In the genomic region with DNA sequence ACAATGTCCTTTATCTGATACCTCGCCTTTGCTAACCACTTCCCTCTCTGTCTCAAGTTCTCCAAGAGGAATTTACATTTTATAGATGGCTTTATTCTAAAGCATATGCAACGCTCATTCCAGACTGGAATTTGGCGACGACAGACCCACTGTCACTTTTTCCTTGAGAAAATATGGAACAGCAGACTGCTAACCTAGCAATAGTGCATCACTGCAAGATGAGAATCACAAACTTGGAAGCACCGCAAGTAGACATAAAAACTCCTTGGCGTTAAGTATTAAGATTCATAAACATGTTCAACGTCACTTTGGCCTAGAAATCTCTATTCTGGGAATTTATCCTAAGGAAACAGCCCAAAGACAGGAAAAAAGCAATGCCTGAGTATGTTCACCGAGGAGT, we compare ENCODE assay signal across 21 mouse cellular contexts.
DNase-seq lines count a peak whose midpoint lies in the region; ATAC-seq and TF ChIP-seq lines count a peak whose summit lies in the region.
"Had no signal": no experiment of that assay in that cellular context is flagged by ENCODE, and none has a peak within 500 bp of the region (broad histone marks: within the 10 kb centered on the region; RNA-seq: fewer than 3 reads in every experiment).

No protein-coding gene starts in this region.

- no peaks in the 10 kb centered on the region for H3K9me3 ChIP-seq in forebrain, embryonic 15.5 days
- H3K9me3 ChIP-seq in forebrain, embryonic 11.5 days (ENCODE audit: control insufficient read depth, low read length): no peaks in the 10 kb centered on the region
- no peaks in the 10 kb centered on the region for H3K9me3 ChIP-seq in neural tube, embryonic 11.5 days (ENCODE audit: control insufficient read depth, low read length)
- no peaks in the 10 kb centered on the region for H3K9me3 ChIP-seq in neural tube, embryonic 15.5 days (replicated peaks)
- H3K9me3 ChIP-seq in forebrain, postnatal 0 days (ENCODE audit: low read length): no peaks in the 10 kb centered on the region
- no peaks in the 10 kb centered on the region for H3K9me3 ChIP-seq in midbrain, embryonic 16.5 days (replicated peaks; ENCODE audit: control insufficient read depth, low read length, poor library complexity, severe bottlenecking)
- H3K9me3 ChIP-seq: heart, embryonic 13.5 days had no signal

- 71% methylated on average over 8 of the region's 8 CpGs for WGBS in forebrain, embryonic 15.5 days
- 89% methylated on average over 8 of the region's 8 CpGs for WGBS in forebrain, embryonic 11.5 days
- 89% methylated on average over 8 of the region's 8 CpGs for WGBS in neural tube, embryonic 11.5 days
- 60% methylated on average over 8 of the region's 8 CpGs for WGBS in neural tube, embryonic 15.5 days
- 63% methylated on average over 8 of the region's 8 CpGs for WGBS in forebrain, postnatal 0 days
- WGBS in midbrain, embryonic 16.5 days: 69% methylated on average over 8 of the region's 8 CpGs

- 0 out of 2 replicates have a peak, but pooled peaks cover 4% of the 10 kb centered on the region for H3K4me1 ChIP-seq in forebrain, embryonic 15.5 days
- H3K4me1 ChIP-seq in forebrain, embryonic 11.5 days (replicated peaks; ENCODE audit: control insufficient read depth, insufficient read depth, low read length): 0 out of 2 replicates have a peak, but pooled peaks cover 2% of the 10 kb centered on the region
- H3K4me1 ChIP-seq in neural tube, embryonic 11.5 days (ENCODE audit: control insufficient read depth, insufficient read depth, low read length): no peaks in the 10 kb centered on the region
- peaks cover 10% of the 10 kb centered on the region; the same call in 1 of the 2 replicates for H3K4me1 ChIP-seq in neural tube, embryonic 15.5 days
- 0 out of 2 replicates have a peak, but pooled peaks cover 6% of the 10 kb centered on the region for H3K4me1 ChIP-seq in forebrain, postnatal 0 days (ENCODE audit: insufficient read depth)
- H3K4me1 ChIP-seq in midbrain, embryonic 16.5 days (ENCODE audit: control insufficient read depth, insufficient read depth, low read length): no peaks in the 10 kb centered on the region

- no peak for DNase-seq in forebrain, embryonic 11.5 days (ENCODE audit: low spot score)
- peak; percentile 5 for DNase-seq in neural tube, embryonic 11.5 days (ENCODE audit: low spot score)
- peak; percentile 70 for DNase-seq in forebrain, postnatal 0 days
- DNase-seq: adrenal gland, adult 8-10 months; adrenal gland, postnatal 25 days; cerebellum, adult 11-12 months; cerebellum, adult 8-10 months; cerebellum, postnatal 14 days; gastrocnemius, postnatal 10 days; heart, adult 18-20 months; heart, postnatal 14 days; heart, postnatal 4 days; kidney, adult 2 months had no signal

- H3K4me3 ChIP-seq in forebrain, embryonic 15.5 days: no peak overlapping the region
- no peak overlapping the region for H3K4me3 ChIP-seq in forebrain, embryonic 11.5 days (ENCODE audit: low read depth, low read length)
- H3K4me3 ChIP-seq in neural tube, embryonic 11.5 days (ENCODE audit: low read depth, low read length): no peak overlapping the region
- H3K4me3 ChIP-seq in neural tube, embryonic 15.5 days (replicated peaks): no peak overlapping the region
- H3K4me3 ChIP-seq in forebrain, postnatal 0 days (ENCODE audit: low read depth, low read length): no peak overlapping the region
- no peak overlapping the region for H3K4me3 ChIP-seq in midbrain, embryonic 16.5 days (ENCODE audit: low read depth, low read length)
- H3K4me3 ChIP-seq: heart, embryonic 13.5 days had no signal

- no peaks in the 10 kb centered on the region for H3K27me3 ChIP-seq in forebrain, embryonic 15.5 days
- no peaks in the 10 kb centered on the region for H3K27me3 ChIP-seq in forebrain, embryonic 11.5 days (ENCODE audit: control insufficient read depth, insufficient read depth, low read length)
- H3K27me3 ChIP-seq in neural tube, embryonic 11.5 days (ENCODE audit: control insufficient read depth, insufficient read depth, low read length): no peaks in the 10 kb centered on the region
- no peaks in the 10 kb centered on the region for H3K27me3 ChIP-seq in neural tube, embryonic 15.5 days (replicated peaks)
- H3K27me3 ChIP-seq in forebrain, postnatal 0 days (ENCODE audit: insufficient read depth, low read length): no peaks in the 10 kb centered on the region
- H3K27me3 ChIP-seq in midbrain, embryonic 16.5 days (ENCODE audit: control insufficient read depth, insufficient read depth, low read depth, low read length): no peaks in the 10 kb centered on the region
- H3K27me3 ChIP-seq: heart, embryonic 13.5 days had no signal

- no peak for TF ChIP-seq CTCF in forebrain, postnatal 0 days (IDR thresholded peaks at IDR 0.05; ENCODE audit: low read depth)

- H3K27ac ChIP-seq in forebrain, embryonic 15.5 days (replicated peaks): peak overlapping the region; percentile 44; the same call in 1 of the 2 replicates
- no peak overlapping the region for H3K27ac ChIP-seq in forebrain, embryonic 11.5 days (ENCODE audit: low read depth, low read length)
- H3K27ac ChIP-seq in neural tube, embryonic 11.5 days (ENCODE audit: low read depth, low read length): no peak overlapping the region
- H3K27ac ChIP-seq in neural tube, embryonic 15.5 days (replicated peaks): no peak overlapping the region
- H3K27ac ChIP-seq in forebrain, postnatal 0 days (ENCODE audit: low read depth, low read length): peak overlapping the region; percentile 64; the same call in 1 of the 2 replicates
- H3K27ac ChIP-seq in midbrain, embryonic 16.5 days (ENCODE audit: low read length): no peak overlapping the region
- H3K27ac ChIP-seq: heart, embryonic 13.5 days; hindbrain, embryonic 14.5 days had no signal

- no peak for ATAC-seq in forebrain, embryonic 15.5 days (replicated peaks)
- no peak for ATAC-seq in forebrain, embryonic 11.5 days (replicated peaks; ENCODE audit: low FRiP score)
- no peak for ATAC-seq in neural tube, embryonic 11.5 days (ENCODE audit: insufficient read depth, low FRiP score, low TSS enrichment)
- no peak for ATAC-seq in neural tube, embryonic 15.5 days (ENCODE audit: low FRiP score)
- ATAC-seq in forebrain, postnatal 0 days: peak; percentile 79
- no peak for ATAC-seq in midbrain, embryonic 16.5 days
- ATAC-seq: activated CD4-positive, CD25-positive, alpha-beta regulatory T cell, adult 4 months; CD4-positive, CD25-positive, alpha-beta regulatory T cell, adult 4 months; intestine, postnatal 0 days had no signal

- no peak overlapping the region for H3K9ac ChIP-seq in forebrain, embryonic 15.5 days (replicated peaks)
- H3K9ac ChIP-seq in forebrain, embryonic 11.5 days (ENCODE audit: low read length): no peak overlapping the region
- H3K9ac ChIP-seq in neural tube, embryonic 11.5 days (ENCODE audit: low read length): no peak overlapping the region
- no peak overlapping the region for H3K9ac ChIP-seq in neural tube, embryonic 15.5 days (replicated peaks)
- no peak overlapping the region for H3K9ac ChIP-seq in forebrain, postnatal 0 days
- H3K9ac ChIP-seq in midbrain, embryonic 16.5 days (ENCODE audit: low read depth, low read length): no peak overlapping the region
- H3K9ac ChIP-seq: heart, embryonic 13.5 days; hindbrain, embryonic 14.5 days had no signal

- no peak overlapping the region for H3K4me2 ChIP-seq in forebrain, embryonic 15.5 days (replicated peaks)
- no peak overlapping the region for H3K4me2 ChIP-seq in forebrain, embryonic 11.5 days (ENCODE audit: low read depth, low read length, severe bottlenecking)
- no peak overlapping the region for H3K4me2 ChIP-seq in neural tube, embryonic 11.5 days (ENCODE audit: low read depth)
- H3K4me2 ChIP-seq in neural tube, embryonic 15.5 days: no peak overlapping the region
- no peak overlapping the region for H3K4me2 ChIP-seq in forebrain, postnatal 0 days (ENCODE audit: low read depth)
- no peak overlapping the region for H3K4me2 ChIP-seq in midbrain, embryonic 16.5 days (ENCODE audit: low read length)
- H3K4me2 ChIP-seq: heart, embryonic 13.5 days; hindbrain, embryonic 14.5 days had no signal

- H3K36me3 ChIP-seq in forebrain, embryonic 15.5 days: no peaks in the 10 kb centered on the region
- no peaks in the 10 kb centered on the region for H3K36me3 ChIP-seq in forebrain, embryonic 11.5 days (ENCODE audit: control insufficient read depth, insufficient read depth, low read length)
- no peaks in the 10 kb centered on the region for H3K36me3 ChIP-seq in neural tube, embryonic 11.5 days (ENCODE audit: control insufficient read depth, insufficient read depth, low read length)
- no peaks in the 10 kb centered on the region for H3K36me3 ChIP-seq in neural tube, embryonic 15.5 days
- H3K36me3 ChIP-seq in forebrain, postnatal 0 days (ENCODE audit: insufficient read depth): no peaks in the 10 kb centered on the region
- H3K36me3 ChIP-seq in midbrain, embryonic 16.5 days (ENCODE audit: control insufficient read depth, insufficient read depth, low read length): no peaks in the 10 kb centered on the region

Comparison
In these comparisons a context has a peak if more than half of its experiments do, and no peak if none do; other contexts are left out.
1. H3K27ac ChIP-seq: peak in forebrain, embryonic 15.5 days (single experiment) and forebrain, postnatal 0 days (single experiment); none in forebrain, embryonic 11.5 days (single experiment), neural tube, embryonic 11.5 days (single experiment), neural tube, embryonic 15.5 days (single experiment) and midbrain, embryonic 16.5 days (single experiment).